Mouse (Mus musculus): ENCODE results near the gene Gm44596. TPM values are rescaled to one million over a fixed set of nuclear protein-coding genes. Genes with fewer than 3 reads are reported as not detected.

Gene Gm44596
- total and polyA plus RNA-seq, 3 experiments, result not detected

- peak; percentile 7; the same call in 1 of the 2 replicates for TF ChIP-seq MEF2A (IDR thresholded peaks at IDR 0.05; ENCODE audit: extremely low read depth, insufficient replicate concordance, low read depth, low read length, poor library complexity, severe bottlenecking)
- TF ChIP-seq CHD1 (IDR thresholded peaks at IDR 0.05; ENCODE audit: low read depth, low read length), result no peak
- no peak for TF ChIP-seq TAL1 (IDR thresholded peaks at IDR 0.05; ENCODE audit: low read length)
- no peak for TF ChIP-seq KAT2A (conservative IDR thresholded peaks at IDR 0.05; ENCODE audit: low read depth, low read length)
- TF ChIP-seq TBP (IDR thresholded peaks at IDR 0.05; ENCODE audit: low read depth, low read length), result 0 out of 2 replicates have a peak, but pooled peaks have one; percentile 39
- TF ChIP-seq ELF1 (IDR thresholded peaks at IDR 0.05; ENCODE audit: low read depth, low read length), result no peak
- TF ChIP-seq USF2 (IDR thresholded peaks at IDR 0.05; ENCODE audit: borderline replicate concordance in 1 of 2, insufficient read depth in 1 of 2, low read depth in 1 of 2, low read length in 2 of 2), result no peak
- no peak for TF ChIP-seq JUND (IDR thresholded peaks at IDR 0.05; ENCODE audit: low read depth, low read length)
- TF ChIP-seq ZNF384 (IDR thresholded peaks at IDR 0.05; ENCODE audit: low read depth, low read length), result no peak
- peak; percentile 23; the same call in 1 of the 2 replicates for TF ChIP-seq USF1 (IDR thresholded peaks at IDR 0.05; ENCODE audit: low read depth, low read length)
- peak; percentile 82 for TF ChIP-seq BHLHE40 (IDR thresholded peaks at IDR 0.05; ENCODE audit: borderline replicate concordance, low read depth, low read length)
- peak; percentile 88 for TF ChIP-seq ZMIZ1 (IDR thresholded peaks at IDR 0.05; ENCODE audit: low read depth, low read length)
- peak; percentile 92 for TF ChIP-seq NELFE (IDR thresholded peaks at IDR 0.05; ENCODE audit: low read depth, low read length)
- 0 out of 2 replicates have a peak, but pooled peaks have one; percentile 25 for TF ChIP-seq UBTF (IDR thresholded peaks at IDR 0.05; ENCODE audit: borderline replicate concordance, insufficient read depth, low read depth, low read length)
- TF ChIP-seq MAZ (IDR thresholded peaks at IDR 0.05; ENCODE audit: low read depth, low read length), result no peak; the same call in 1 of the 2 replicates
- TF ChIP-seq CTCF (IDR thresholded peaks at IDR 0.05 in 2 of 3, conservative IDR thresholded peaks at IDR 0.05 in 1 of 3; ENCODE audit: control insufficient read depth in 1 of 3, insufficient read depth in 1 of 3, low read depth in 2 of 3, low read length in 3 of 3, poor library complexity in 1 of 3, severe bottlenecking in 1 of 3), result peak in 1 of 3 experiments; percentile 16; a peak in 1 of 6 replicates
- no peak for TF ChIP-seq SIN3A (IDR thresholded peaks at IDR 0.05; ENCODE audit: low read length)
- no peak for TF ChIP-seq E2F4 (IDR thresholded peaks at IDR 0.05; ENCODE audit: borderline replicate concordance, low read depth, low read length)
Measured at GRCm38 (mm10) chr6:128438317-128438870, 63.1 kb downstream of the Gm44596 start, which contains the start of gene Fkbp4 (continued).

DNA sequence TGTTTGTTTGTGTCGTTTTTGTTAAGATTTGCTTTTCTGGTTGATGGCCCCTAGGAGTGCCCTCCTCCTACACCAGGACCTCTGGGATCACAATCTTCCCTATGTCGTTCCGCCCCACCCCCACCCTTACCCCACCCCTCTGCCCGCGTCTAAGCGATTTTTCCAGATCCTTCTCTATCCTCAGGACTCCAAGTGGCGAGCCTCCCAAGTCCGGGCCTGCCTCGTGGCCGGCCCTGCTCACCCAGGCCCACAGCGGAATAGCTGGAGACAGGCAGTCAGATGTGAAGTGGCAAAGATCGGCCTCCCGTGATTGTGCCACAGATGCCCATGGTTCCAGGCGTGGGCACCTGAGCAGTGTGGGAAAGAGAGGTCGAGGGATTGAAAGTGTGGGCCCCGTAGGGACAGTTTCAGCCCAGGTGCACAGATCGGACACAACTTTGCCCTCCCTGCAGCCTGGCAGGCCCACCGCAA, 63.6 kb downstream of the Gm44596 start:
- TF ChIP-seq TBP (IDR thresholded peaks at IDR 0.05; ENCODE audit: low read depth, low read length) (no peak), USF1 (IDR thresholded peaks at IDR 0.05; ENCODE audit: low read depth, low read length) (no peak), MAX (IDR thresholded peaks at IDR 0.05; ENCODE audit: low read length) (no peak), ZMIZ1 (IDR thresholded peaks at IDR 0.05; ENCODE audit: low read depth, low read length) (no peak), GABPA (IDR thresholded peaks at IDR 0.05; ENCODE audit: low read depth, low read length) (no peak), KAT2A (conservative IDR thresholded peaks at IDR 0.05; ENCODE audit: low read depth, low read length) (no peak), CTCF (IDR thresholded peaks at IDR 0.05 in 2 of 3, conservative IDR thresholded peaks at IDR 0.05 in 1 of 3; ENCODE audit: control insufficient read depth in 1 of 3, insufficient read depth in 1 of 3, low read depth in 2 of 3, low read length in 3 of 3, poor library complexity in 1 of 3, severe bottlenecking in 1 of 3) (no peak), MAFK (IDR thresholded peaks at IDR 0.05; ENCODE audit: borderline replicate concordance, low read depth, low read length) (no peak), BHLHE40 (IDR thresholded peaks at IDR 0.05; ENCODE audit: borderline replicate concordance, low read depth, low read length) (no peak), SMC3 (IDR thresholded peaks at IDR 0.05; ENCODE audit: low read depth, low read length) (no peak), POLR2AphosphoS2 (IDR thresholded peaks at IDR 0.05; ENCODE audit: low read length) (no peak), E2F4 (IDR thresholded peaks at IDR 0.05; ENCODE audit: borderline replicate concordance, low read depth, low read length) (no peak), MEF2A (IDR thresholded peaks at IDR 0.05; ENCODE audit: extremely low read depth, insufficient replicate concordance, low read depth, low read length, poor library complexity, severe bottlenecking) (no peak), MAZ (IDR thresholded peaks at IDR 0.05; ENCODE audit: low read depth, low read length) (no peak), TCF12 (IDR thresholded peaks at IDR 0.05; ENCODE audit: low read depth, low read length) (no peak), POLR2A (IDR thresholded peaks at IDR 0.05; ENCODE audit: control insufficient read depth in 1 of 2, insufficient read depth in 1 of 2, low read depth in 1 of 2, low read length in 2 of 2, poor library complexity in 1 of 2) (no peak)
- H3K27ac ChIP-seq (ENCODE audit: control insufficient read depth, low read depth, low read length), result no peak overlapping the region
- DNase-seq (ENCODE audit: low read depth, low spot score), result no peak

More for the DNA sequence above, 63.6 kb downstream of the Gm44596 start:
- Histone ChIP-seq H3K9me3 (replicated peaks; ENCODE audit: insufficient read depth, low read length) (no peaks in the 10 kb centered on the region), H3K36me3 (ENCODE audit: control insufficient read depth in 1 of 2, insufficient read depth in 2 of 2, low read length in 2 of 2) (peaks cover 12 to 20% of the 10 kb centered on the region in 2 experiments), H3K27me3 (ENCODE audit: control insufficient read depth in 1 of 2, insufficient read depth in 2 of 2, low read length in 2 of 2) (no peaks in the 10 kb centered on the region), H3K4me1 (ENCODE audit: control insufficient read depth in 1 of 2, insufficient read depth in 2 of 2, low read length in 2 of 2) (peaks cover 12 to 19% of the 10 kb centered on the region in 2 experiments), H3K79me2 (ENCODE audit: control insufficient read depth, insufficient read depth, low read length, poor library complexity) (peaks cover 19% of the 10 kb centered on the region), H3K9ac (ENCODE audit: control insufficient read depth, low read depth, low read length, poor library complexity, severe bottlenecking) (peak overlapping the region; percentile 60), H3K4me3 (ENCODE audit: control insufficient read depth in 1 of 2, insufficient read depth in 1 of 2, low read depth in 2 of 2, low read length in 2 of 2) (peak overlapping the region; percentile 55 to 84)
